Mouse (Mus musculus) limb, embryonic 14.5 days (tissue): Measurements from ENCODE around the gene Opn1sw. TPM values are rescaled to one million over a fixed set of nuclear protein-coding genes. Genes with fewer than 3 reads are reported as not detected.

Experiments used
- ATAC-seq: fragments of 200-750 bp; cut with Nextera tagmentation; 2 replicates; pipeline ENCODE4 v1.8.0; 2017; ENCODE audit warnings: low read depth, moderate number of reproducible peaks, moderate TSS enrichment; ENCODE audit not compliant: low FRiP score
- DNase-seq: peaks from one replicate; pipeline ENCODE4 v3.0.0-alpha.2; 2015; ENCODE audit warnings: low spot score
- H3K27ac ChIP-seq: fragments of 300-500 bp; sonication (generic); replicated peaks from 2 replicates; pipeline ENCODE4 v1.5.1; 2014; ENCODE audit warnings: low read depth, mild to moderate bottlenecking, low read length, moderate library complexity, mixed read lengths
- H3K27me3 ChIP-seq: fragments of 300-500 bp; sonication (generic); 2 replicates; pipeline ENCODE4 v1.6.1; 2014; ENCODE audit warnings: low read length, mixed read lengths; ENCODE audit not compliant: control insufficient read depth, insufficient read depth
- H3K36me3 ChIP-seq: fragments of 300-500 bp; sonication (generic); 2 replicates; pipeline ENCODE4 v1.6.1; 2014; ENCODE audit warnings: mild to moderate bottlenecking, low read length, moderate library complexity, mixed read lengths; ENCODE audit not compliant: control insufficient read depth, insufficient read depth
- H3K4me1 ChIP-seq: fragments of 300-500 bp; sonication (generic); 2 replicates; pipeline ENCODE4 v1.6.1; 2014; ENCODE audit warnings: antibody characterized with exemption, low read length, mixed read lengths; ENCODE audit not compliant: control insufficient read depth, insufficient read depth
- H3K4me2 ChIP-seq: fragments of 300-500 bp; sonication (generic); replicated peaks from 2 replicates; pipeline ENCODE4 v1.6.1; 2014; ENCODE audit warnings: low read depth, mild to moderate bottlenecking, low read length, moderate library complexity; ENCODE audit not compliant: severe bottlenecking
- H3K4me3 ChIP-seq: fragments of 300-500 bp; sonication (generic); replicated peaks from 2 replicates; pipeline ENCODE4 v1.5.1; 2014; ENCODE audit warnings: low read length
- H3K9ac ChIP-seq: fragments of 300-500 bp; sonication (generic); 2 replicates; pipeline ENCODE4 v1.6.1; 2014; ENCODE audit warnings: mild to moderate bottlenecking, low read depth, low read length, moderate library complexity; ENCODE audit not compliant: severe bottlenecking
- H3K9me3 ChIP-seq: fragments of 300-500 bp; sonication (generic); 2 replicates; pipeline ENCODE4 v1.6.1; 2016; ENCODE audit warnings: low read length; ENCODE audit not compliant: control insufficient read depth
- POLR2A ChIP-seq: fragments of 200-500 bp; IDR thresholded peaks from 2 replicates; pipeline ENCODE4 v1.8.0; 2012; ENCODE audit warnings: inconsistent platforms, mild to moderate bottlenecking, moderate library complexity, borderline replicate concordance; ENCODE audit not compliant: insufficient read depth, insufficient read length; ENCODE audit errors: extremely low read depth
- WGBS: fragments of 180-500 bp; shearing (Covaris S2); extraction: QIAGEN DNeasy Blood & Tissue Kit; methylation state at CpG from one replicate; pipeline ENCODE4 v1.1.7; 2014; 5-methylcytosine and 5-hydroxymethylcytosine counted together
- polyA plus RNA-seq, 2 experiments: library from polyadenylated mRNA; depleted of rRNA in 1 of 2; stranded (reverse) in 1 of 2; unstranded in 1 of 2; fragments of >200 nt; fragmentation: Nextera tagmentation in 1 of 2; extraction: Ambion mirVana in 1 of 2; gene quantifications; 2 replicates each; pipeline versions ENCODE4 v1.2.1 to v1.2.3; 2012 to 2014

Gene Opn1sw
- polyA plus RNA-seq, 2 experiments, result 1.3 to 2.0 TPM

DNA sequence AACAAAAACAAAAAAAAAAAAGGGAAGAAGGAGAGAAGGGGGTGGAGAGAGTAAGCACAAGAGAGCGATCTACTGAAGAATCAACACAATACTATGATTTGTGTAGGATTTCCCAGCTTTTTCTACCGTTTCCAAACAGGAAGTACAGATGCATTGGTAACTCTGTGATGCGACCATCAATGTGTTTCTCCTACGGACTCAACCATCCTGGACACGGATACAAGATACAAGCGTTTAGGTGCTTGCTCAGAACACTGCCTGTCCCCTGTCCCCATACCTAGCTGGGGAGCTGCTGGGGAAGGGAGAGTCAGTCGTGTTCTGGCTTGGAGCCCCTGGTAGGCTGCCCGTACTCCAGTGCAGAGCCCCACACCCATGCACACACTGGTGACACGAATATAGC lies 1.2 kb upstream of the Opn1sw start:
- no peak overlapping the region for H3K9ac ChIP-seq
- no peaks in the 10 kb centered on the region for H3K9me3 ChIP-seq
- ATAC-seq, result no peak
- peaks cover 12% of the 10 kb centered on the region; the same call in 1 of the 2 replicates for H3K4me1 ChIP-seq
- WGBS, result 56% methylated on average over 9 of the region's 9 CpGs
- no peak for TF ChIP-seq POLR2A
- H3K36me3 ChIP-seq, result no peaks in the 10 kb centered on the region
- H3K4me2 ChIP-seq, result no peak overlapping the region
- DNase-seq, result no peak
- H3K4me3 ChIP-seq, result no peak overlapping the region
- H3K27me3 ChIP-seq, result no peaks in the 10 kb centered on the region
- H3K27ac ChIP-seq, result no peak overlapping the region

DNA sequence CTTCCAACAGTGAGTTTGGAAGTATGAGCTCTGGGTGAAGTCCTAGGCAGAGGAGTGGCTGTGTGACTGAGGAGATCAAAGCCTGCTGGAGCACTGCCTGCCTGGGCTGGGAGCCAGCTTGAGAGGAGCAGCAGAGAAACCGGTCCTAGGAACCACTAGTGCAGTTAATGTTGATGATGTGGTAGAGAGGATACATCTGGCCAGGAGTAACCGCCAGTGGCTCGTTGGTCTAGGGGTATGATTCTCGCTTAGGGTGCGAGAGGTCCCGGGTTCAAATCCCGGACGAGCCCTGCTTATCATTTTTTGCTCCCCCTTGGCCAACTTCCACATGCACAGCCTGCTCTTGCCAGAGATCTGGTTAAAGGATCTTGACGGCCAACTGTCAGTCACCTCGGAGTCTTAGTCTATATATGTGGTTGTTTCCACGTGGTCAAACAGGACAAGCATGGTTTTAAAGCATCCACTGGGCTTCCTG lies 375 bp upstream of the Opn1sw start:
- TF ChIP-seq POLR2A, result no peak
- peak; percentile 97 for DNase-seq
- 3% methylated on average over 11 of the region's 11 CpGs for WGBS
- peaks cover 12% of the 10 kb centered on the region; the same call in 1 of the 2 replicates for H3K4me1 ChIP-seq
- no peaks in the 10 kb centered on the region for H3K27me3 ChIP-seq
- peak overlapping the region; percentile 42 for H3K4me3 ChIP-seq
- no peaks in the 10 kb centered on the region for H3K9me3 ChIP-seq
- ATAC-seq, result peak; percentile 91
- H3K36me3 ChIP-seq, result no peaks in the 10 kb centered on the region
- H3K9ac ChIP-seq, result peak overlapping the region; percentile 52
- H3K27ac ChIP-seq, result peak overlapping the region; percentile 74
- peak overlapping the region; percentile 52 for H3K4me2 ChIP-seq

DNA sequence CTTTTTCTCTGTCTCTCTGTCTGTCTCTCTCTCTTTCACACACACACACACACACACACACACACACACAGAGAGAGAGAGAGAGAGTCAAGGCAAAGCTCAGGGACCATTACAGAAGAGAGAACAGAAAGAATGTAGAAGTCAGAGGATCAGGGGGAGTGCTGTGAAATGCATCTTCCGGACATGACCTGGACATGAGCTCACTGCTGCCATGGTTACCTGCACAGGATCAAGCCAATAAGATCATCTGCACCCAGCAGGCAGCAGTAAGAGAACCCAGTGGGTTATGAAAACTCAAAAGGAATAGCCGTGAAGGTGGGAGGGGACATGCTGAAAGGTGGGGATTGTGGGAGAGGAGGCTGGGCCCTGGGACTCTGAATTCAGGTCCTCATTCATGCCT lies 5.8 kb downstream of the Opn1sw start:
- Histone ChIP-seq H3K4me1 (0 out of 2 replicates have a peak, but pooled peaks cover 5% of the 10 kb centered on the region), H3K4me2 (no peak overlapping the region), H3K27ac (no peak overlapping the region), H3K4me3 (no peak overlapping the region), H3K36me3 (peaks cover 15% of the 10 kb centered on the region), H3K9ac (no peak overlapping the region), H3K9me3 (no peaks in the 10 kb centered on the region), H3K27me3 (no peaks in the 10 kb centered on the region)
- no peak for TF ChIP-seq POLR2A
- WGBS, result 51% methylated on average over 2 of the region's 2 CpGs
- ATAC-seq, result no peak
- no peak for DNase-seq

DNA sequence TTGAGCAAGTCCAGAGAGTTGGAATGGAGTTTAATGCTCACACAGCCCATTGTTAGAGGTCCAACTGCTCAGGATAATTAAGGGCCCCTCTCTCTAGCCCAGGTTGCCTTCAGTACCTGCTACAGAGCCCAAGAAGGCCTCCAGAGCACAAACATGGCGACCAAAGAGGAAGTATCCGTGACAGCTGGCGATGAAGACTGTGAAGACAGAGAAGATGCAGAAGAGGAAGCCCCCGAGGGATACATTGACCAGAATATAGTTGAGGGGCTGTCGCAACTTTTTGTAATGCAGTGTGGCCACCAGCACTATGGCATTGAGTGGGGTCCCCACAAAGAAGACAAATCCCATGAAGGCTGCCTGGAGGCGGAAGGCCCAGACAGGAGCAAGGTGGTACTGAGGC lies 8.3 kb downstream of the Opn1sw start:
- no peak for TF ChIP-seq POLR2A
- H3K27ac ChIP-seq, result no peak overlapping the region
- ATAC-seq (no peak), DNase-seq (no peak)
- no peaks in the 10 kb centered on the region for H3K4me1 ChIP-seq
- no peak overlapping the region for H3K4me3 ChIP-seq
- no peak overlapping the region for H3K9ac ChIP-seq
- no peak overlapping the region for H3K4me2 ChIP-seq
- no peaks in the 10 kb centered on the region for H3K27me3 ChIP-seq
- peaks cover 40% of the 10 kb centered on the region for H3K36me3 ChIP-seq
- no peaks in the 10 kb centered on the region for H3K9me3 ChIP-seq
- 92% methylated on average over 6 of the region's 6 CpGs for WGBS

DNA sequence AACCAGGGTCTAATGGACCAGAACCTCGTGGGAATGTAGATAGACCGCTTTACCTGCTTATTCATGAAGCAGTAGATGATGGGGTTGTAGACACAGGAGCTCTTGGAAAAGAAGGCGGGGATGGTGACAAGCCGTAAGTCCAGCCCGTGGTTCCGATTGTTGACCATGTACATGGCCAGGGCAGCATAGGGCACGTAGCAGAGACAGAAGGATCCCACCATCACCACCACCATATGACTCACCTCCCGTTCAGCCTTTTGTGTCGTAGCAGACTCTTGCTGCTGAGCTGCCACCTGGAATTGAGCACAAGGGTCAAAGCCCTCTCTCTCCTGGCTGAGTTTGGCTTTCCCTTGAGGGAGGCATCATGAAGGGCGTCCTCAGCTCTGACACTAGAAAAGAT lies 9.6 kb downstream of the Opn1sw start:
- peaks cover 52% of the 10 kb centered on the region for H3K36me3 ChIP-seq
- ATAC-seq (no peak), DNase-seq (no peak)
- no peaks in the 10 kb centered on the region for H3K9me3 ChIP-seq
- H3K27ac ChIP-seq, result no peak overlapping the region
- H3K27me3 ChIP-seq, result no peaks in the 10 kb centered on the region
- no peaks in the 10 kb centered on the region for H3K4me1 ChIP-seq
- H3K4me3 ChIP-seq, result no peak overlapping the region
- no peak for TF ChIP-seq POLR2A
- H3K4me2 ChIP-seq, result no peak overlapping the region
- WGBS, result 94% methylated on average over 10 of the region's 10 CpGs
- no peak overlapping the region for H3K9ac ChIP-seq

DNA sequence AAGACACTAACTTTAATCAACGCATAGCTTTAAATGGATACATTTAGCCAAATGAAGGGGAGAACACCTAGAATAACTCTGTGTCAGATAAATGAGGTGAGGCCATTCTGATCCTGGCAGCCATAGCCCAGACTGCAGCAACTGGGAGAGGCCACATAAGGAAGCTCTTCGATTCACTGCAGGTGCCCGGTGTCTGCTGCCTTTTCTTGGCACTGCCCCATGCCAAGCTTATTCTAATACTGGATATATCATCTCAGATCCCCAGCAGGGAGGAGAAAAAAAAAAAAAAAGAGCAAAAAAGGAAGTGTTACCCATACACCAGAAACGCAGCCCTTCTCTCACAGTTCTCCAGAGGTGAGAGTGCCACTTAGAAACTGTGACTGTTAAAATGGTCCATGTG lies 10.9 kb downstream of the Opn1sw start:
- Histone ChIP-seq H3K4me3 (no peak overlapping the region), H3K36me3 (peaks cover 65% of the 10 kb centered on the region), H3K4me2 (no peak overlapping the region), H3K27me3 (no peaks in the 10 kb centered on the region), H3K9ac (no peak overlapping the region), H3K27ac (no peak overlapping the region), H3K9me3 (no peaks in the 10 kb centered on the region), H3K4me1 (no peaks in the 10 kb centered on the region)
- DNase-seq (no peak), ATAC-seq (no peak)
- TF ChIP-seq POLR2A, result no peak
- 97% methylated on average over 4 of the region's 4 CpGs for WGBS
